Mouse (Mus musculus) liver, embryonic 12.5 days (tissue): Measurements from ENCODE around the gene Vmn2r11. TPM values are rescaled to one million over a fixed set of nuclear protein-coding genes. Genes with fewer than 3 reads are reported as not detected.
"Not testable (repeated sequence)": the region's sequence is repeated elsewhere in the genome, so short reads cannot be mapped to it uniquely, and the experiment has no call there.

Experiments
- ATAC-seq: fragments of 200-750 bp; cut with Nextera tagmentation; 2 replicates; pipeline ENCODE4 v1.8.0; 2017; ENCODE audit warnings: moderate number of reproducible peaks, mild to moderate bottlenecking, moderate library complexity
- H3K27ac ChIP-seq: fragments of 300-500 bp; sonication (generic); 2 replicates; pipeline ENCODE4 v1.5.1; 2016; ENCODE audit warnings: mild to moderate bottlenecking
- H3K27me3 ChIP-seq: fragments of 300-500 bp; sonication (generic); replicated peaks from 2 replicates; pipeline ENCODE4 v1.6.1; 2016; ENCODE audit warnings: mild to moderate bottlenecking, moderate library complexity
- H3K36me3 ChIP-seq: fragments of 300-500 bp; sonication (generic); 2 replicates; pipeline ENCODE4 v1.6.1; 2016; ENCODE audit warnings: mild to moderate bottlenecking, moderate library complexity
- H3K4me1 ChIP-seq: fragments of 300-500 bp; sonication (generic); 2 replicates; pipeline ENCODE4 v1.6.1; 2016
- H3K4me2 ChIP-seq: fragments of 300-500 bp; sonication (generic); 2 replicates; pipeline ENCODE4 v1.6.1; 2016; ENCODE audit warnings: mild to moderate bottlenecking, moderate library complexity
- H3K4me3 ChIP-seq: fragments of 300-500 bp; sonication (generic); 2 replicates; pipeline ENCODE4 v1.5.1; 2016; ENCODE audit warnings: mild to moderate bottlenecking, moderate library complexity
- H3K9ac ChIP-seq: fragments of 300-500 bp; sonication (generic); 2 replicates; pipeline ENCODE4 v1.6.1; 2016; ENCODE audit warnings: mild to moderate bottlenecking, moderate library complexity
- H3K9me3 ChIP-seq: fragments of 300-500 bp; sonication (generic); replicated peaks from 2 replicates; pipeline ENCODE4 v1.6.1; 2016; ENCODE audit warnings: mild to moderate bottlenecking, moderate library complexity
- WGBS: fragments of 180-500 bp; shearing (Covaris S2); methylation state at CpG from one replicate; pipeline ENCODE4 v1.1.7; 2016; ENCODE audit not compliant: insufficient replicate concordance; 5-methylcytosine and 5-hydroxymethylcytosine counted together
- polyA plus RNA-seq: library from polyadenylated mRNA; unstranded; fragments of >200 nt; fragmentation: Nextera tagmentation; extraction: Ambion mirVana; gene quantifications from 2 replicates; pipeline ENCODE4 v1.2.1, GENCODE M21; 2016

Gene Vmn2r11
- polyA plus RNA-seq, result not detected in 2 replicates

DNA sequence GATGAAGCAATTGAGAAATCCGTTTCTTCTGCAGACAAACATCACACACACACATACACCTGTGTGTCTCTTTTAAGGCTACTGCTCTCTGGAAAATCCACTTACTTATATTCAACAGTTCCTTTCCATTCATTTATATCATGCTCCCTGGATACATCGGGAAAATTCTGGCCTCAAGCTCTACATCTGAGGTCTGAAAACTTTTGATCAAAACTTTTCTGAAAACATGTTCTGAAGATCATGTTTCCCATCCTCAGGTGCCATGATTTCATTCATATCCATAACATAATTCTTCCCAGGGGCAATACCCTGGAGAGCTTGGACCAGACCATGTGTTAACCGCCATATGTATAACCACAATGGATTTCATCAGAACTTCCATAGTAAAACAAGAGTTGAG lies at the start of gene Vmn2r11:
Gene Vmn2r11, minus strand, starts transcription at position 101 of the 400 bp plus-strand sequence.
- H3K9me3 ChIP-seq, H3K27me3 ChIP-seq, H3K9ac ChIP-seq, ATAC-seq, H3K27ac ChIP-seq, H3K36me3 ChIP-seq, H3K4me2 ChIP-seq, H3K4me1 ChIP-seq, H3K4me3 ChIP-seq: not testable (repeated sequence)
- WGBS, result 68% methylated on average over 3 of the region's 3 CpGs

DNA sequence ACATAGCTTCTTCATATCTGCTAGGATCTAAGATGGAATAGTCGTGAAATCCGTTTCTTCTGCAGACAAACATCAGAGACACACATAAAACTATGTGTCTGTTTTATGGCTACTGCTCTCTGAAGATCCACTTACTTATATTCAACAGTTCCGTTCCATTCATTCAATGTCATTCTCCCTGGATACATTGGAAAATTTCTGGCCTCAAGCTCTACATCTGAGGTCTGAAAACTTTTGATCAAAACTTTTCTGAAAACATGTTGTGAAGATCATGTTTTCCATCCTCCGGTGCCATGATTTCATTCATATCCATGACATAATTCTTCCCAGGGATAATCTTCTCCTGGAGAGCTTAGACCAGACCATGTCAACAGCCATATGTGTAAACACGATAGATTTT lies 38.5 kb upstream of the Vmn2r11 start, which contains the start of gene Vmn2r12:
Gene Vmn2r12, minus strand, starts transcription at position 101 of the 400 bp plus-strand sequence.
- 69% methylated on average over 5 of the region's 5 CpGs for WGBS
- H3K36me3 ChIP-seq, H3K4me3 ChIP-seq, ATAC-seq, H3K27me3 ChIP-seq, H3K9ac ChIP-seq, H3K4me1 ChIP-seq, H3K4me2 ChIP-seq, H3K27ac ChIP-seq, H3K9me3 ChIP-seq: not testable (repeated sequence)

DNA sequence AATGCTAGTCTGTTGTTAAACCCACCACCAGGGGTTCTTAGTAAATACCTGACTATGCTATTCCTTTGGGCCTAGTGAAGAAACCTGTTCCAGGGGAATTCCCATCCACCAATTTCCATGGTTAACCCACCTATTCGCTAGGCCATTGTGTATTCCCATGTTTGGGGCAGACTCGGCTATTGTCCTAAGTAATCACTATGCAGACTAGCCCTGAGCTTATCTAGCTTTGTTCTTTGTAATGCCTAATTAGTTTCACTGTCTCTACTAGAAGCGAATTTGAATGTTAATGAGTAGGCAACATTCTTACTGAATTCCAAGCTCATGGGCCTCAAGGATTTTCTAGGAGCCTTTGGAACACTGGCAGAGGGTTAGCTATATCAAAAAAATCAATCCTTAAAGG lies 37.1 kb upstream of the Vmn2r11 start:
- not testable (repeated sequence) for H3K9me3 ChIP-seq, H3K4me2 ChIP-seq, ATAC-seq, H3K4me3 ChIP-seq, H3K36me3 ChIP-seq, H3K9ac ChIP-seq, H3K27ac ChIP-seq, H3K4me1 ChIP-seq, H3K27me3 ChIP-seq
- 63% methylated on average over 3 of the region's 3 CpGs for WGBS

DNA sequence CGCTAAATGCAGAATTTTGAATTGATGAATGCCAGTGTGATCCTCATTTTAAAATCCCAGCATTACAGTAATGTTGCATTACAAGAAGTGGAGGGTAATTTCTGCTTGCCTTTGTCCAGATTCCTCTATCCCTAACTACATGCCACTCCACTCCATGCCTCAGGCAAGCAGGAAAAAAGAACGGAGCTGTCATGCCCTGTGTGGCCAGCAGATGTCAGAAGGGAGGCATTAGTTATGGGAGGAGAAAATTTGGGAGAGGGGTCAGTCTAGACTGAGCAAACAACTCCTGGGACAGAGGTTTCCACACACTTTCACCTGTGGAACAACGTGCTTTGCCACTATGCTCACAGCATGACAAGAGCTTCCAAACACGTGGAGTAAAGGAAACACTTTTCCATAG lies 12.6 kb upstream of the Vmn2r11 start:
- WGBS, result 32% methylated on average over 4 of the region's 4 CpGs
- H3K9ac ChIP-seq, H3K9me3 ChIP-seq, ATAC-seq, H3K4me2 ChIP-seq, H3K27ac ChIP-seq, H3K4me1 ChIP-seq, H3K36me3 ChIP-seq, H3K27me3 ChIP-seq, H3K4me3 ChIP-seq: not testable (repeated sequence)

DNA sequence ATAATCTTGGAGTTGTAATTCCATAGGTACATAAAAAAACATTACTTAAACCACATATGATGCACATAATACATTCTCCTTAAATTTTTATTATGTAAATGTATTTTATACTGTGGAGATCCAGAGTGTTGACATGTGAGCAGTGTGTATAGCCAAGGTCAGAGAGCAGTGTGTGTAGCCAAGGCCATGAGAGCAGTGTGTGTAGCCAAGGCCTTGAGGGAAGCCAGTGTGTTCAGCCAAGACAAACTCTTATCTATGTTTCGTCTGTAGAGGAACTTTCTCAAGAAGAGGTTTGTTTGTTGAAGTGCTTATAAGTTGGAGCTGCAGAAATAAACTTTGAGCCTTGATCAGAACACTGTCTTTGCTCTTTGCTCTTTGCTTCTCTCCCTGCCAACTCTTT lies 4.1 kb downstream of the Vmn2r11 start:
- H3K27ac ChIP-seq, result no peak overlapping the region
- no peaks in the 10 kb centered on the region for H3K27me3 ChIP-seq
- no peak overlapping the region for H3K4me3 ChIP-seq
- H3K9me3 ChIP-seq, result peaks cover 2% of the 10 kb centered on the region; the same call in 1 of the 2 replicates
- ATAC-seq, result no peak
- no peaks in the 10 kb centered on the region for H3K4me1 ChIP-seq
- no peak overlapping the region for H3K9ac ChIP-seq
- 43% methylated on average over 1 of the region's 1 CpGs for WGBS
- no peaks in the 10 kb centered on the region for H3K36me3 ChIP-seq
- H3K4me2 ChIP-seq, result no peak overlapping the region

DNA sequence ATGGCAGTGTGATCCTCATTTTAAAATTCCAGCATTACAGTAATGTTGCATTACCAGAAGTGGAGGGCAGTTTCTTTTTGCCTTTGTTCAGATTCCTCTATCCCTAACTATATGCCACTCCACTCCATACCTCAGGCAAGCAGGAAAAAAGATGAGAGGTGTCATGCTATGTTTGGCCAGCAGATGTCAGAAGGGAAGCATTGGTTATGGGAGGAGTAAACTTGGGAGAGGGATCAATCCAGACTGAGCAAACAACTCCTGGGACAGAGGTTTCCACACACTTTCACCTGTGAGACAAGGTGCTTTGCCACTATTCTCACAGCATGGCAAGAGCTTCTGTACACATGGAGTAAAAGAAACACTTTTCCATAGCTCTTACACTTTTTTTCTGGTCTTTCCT lies 26.8 kb downstream of the Vmn2r11 start:
- Histone ChIP-seq H3K9ac (no peak overlapping the region), H3K4me3 (no peak overlapping the region), H3K4me1 (no peaks in the 10 kb centered on the region), H3K27ac (no peak overlapping the region), H3K36me3 (no peaks in the 10 kb centered on the region), H3K27me3 (no peaks in the 10 kb centered on the region), H3K4me2 (no peak overlapping the region), H3K9me3 (0 out of 2 replicates have a peak, but pooled peaks cover 4% of the 10 kb centered on the region)
- no peak for ATAC-seq

DNA sequence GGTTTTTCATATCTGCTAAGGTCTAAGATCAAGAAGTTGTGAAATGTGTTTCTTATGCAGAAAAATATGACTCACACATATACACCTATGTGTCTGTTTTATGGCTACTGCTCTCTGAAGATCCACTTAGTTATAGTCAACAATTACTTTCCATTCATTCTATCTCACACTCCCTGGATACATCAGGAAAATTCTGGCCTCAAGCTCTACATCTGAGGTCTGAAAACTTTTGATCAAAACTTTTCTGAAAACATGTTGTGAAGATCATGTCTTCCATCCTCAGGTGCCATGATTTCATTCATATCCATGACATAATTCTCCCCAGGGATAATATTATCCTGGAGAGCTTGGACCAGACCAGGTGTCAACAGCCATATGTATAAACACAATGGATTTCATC lies 52.9 kb downstream of the Vmn2r11 start, which contains the start of gene Vmn2r10:
Gene Vmn2r10, minus strand, starts transcription at position 101 of the 400 bp plus-strand sequence.
- not testable (repeated sequence) for H3K4me3 ChIP-seq, H3K4me1 ChIP-seq, ATAC-seq, H3K9me3 ChIP-seq, H3K36me3 ChIP-seq, H3K27me3 ChIP-seq, H3K9ac ChIP-seq, H3K27ac ChIP-seq, H3K4me2 ChIP-seq

Other genes starting within 250 kb of the Vmn2r11 start
- gene Vmn2r9, start 207.0 kb downstream of the Vmn2r11 start, polyA plus RNA-seq, result not detected in 2 replicates
- not detected in 2 replicates for gene Vmn2r10, start 53.0 kb downstream of the Vmn2r11 start, polyA plus RNA-seq
- gene Vmn2r12, start 38.4 kb upstream of the Vmn2r11 start, polyA plus RNA-seq, result not detected in 2 replicates
- gene Vmn2r13, start 132.6 kb upstream of the Vmn2r11 start, polyA plus RNA-seq, result not detected in 2 replicates
- not detected in 2 replicates for gene Vmn2r14, start 165.1 kb upstream of the Vmn2r11 start, polyA plus RNA-seq
- gene Vmn2r15, start 238.1 kb upstream of the Vmn2r11 start, polyA plus RNA-seq, result not detected in 2 replicates